Mouse (Mus musculus) cerebellum, adult 2 months (tissue): ENCODE measurements around the gene Zfp473. TPM values are rescaled to one million over a fixed set of nuclear protein-coding genes. Genes with fewer than 3 reads are reported as not detected.

Experiments
- DNase-seq, 2 experiments: peaks; one replicate each; pipeline ENCODE4 v3.0.0; 2021
- H3K27ac ChIP-seq: fragments of 200-500 bp; 2 replicates; pipeline ENCODE4 v1.5.1; 2012; ENCODE audit warnings: low read length, control low read depth, inconsistent platforms; ENCODE audit not compliant: insufficient read depth
- H3K27me3 ChIP-seq: fragments of 200-500 bp; 2 replicates; pipeline ENCODE4 v1.6.1; 2012; ENCODE audit warnings: inconsistent platforms, mild to moderate bottlenecking, low read length, moderate library complexity; ENCODE audit not compliant: control insufficient read depth, insufficient read depth
- H3K4me1 ChIP-seq: fragments of 200-500 bp; 2 replicates; pipeline ENCODE4 v1.6.1; 2011; ENCODE audit warnings: low read length; ENCODE audit not compliant: control insufficient read depth, insufficient read depth
- H3K4me3 ChIP-seq: fragments of 200-500 bp; replicated peaks from 2 replicates; pipeline ENCODE3; 2011; ENCODE audit warnings: mild to moderate bottlenecking, low read depth, low read length, control low read depth; ENCODE audit not compliant: insufficient read depth
- CTCF ChIP-seq: fragments of 200-500 bp; IDR thresholded peaks from 2 replicates; pipeline ENCODE4 v1.5.1; 2011; ENCODE audit warnings: low read depth, mild to moderate bottlenecking, control low read depth, low read length, moderate library complexity, borderline replicate concordance; ENCODE audit not compliant: insufficient read depth
- POLR2A ChIP-seq: fragments of 200-500 bp; IDR thresholded peaks from 2 replicates; pipeline ENCODE4 v1.6.1; 2011; ENCODE audit warnings: low read length, control low read depth, borderline replicate concordance; ENCODE audit not compliant: insufficient read depth
- WGBS: fragments of 180-500 bp; shearing (Covaris S2); methylation state at CpG from one replicate; pipeline ENCODE4 v1.1.7; 2018; 5-methylcytosine and 5-hydroxymethylcytosine counted together
- polyA plus RNA-seq: library from polyadenylated mRNA; depleted of rRNA; stranded (reverse); fragments of >200 nt; gene quantifications from 2 replicates; pipeline ENCODE4 v1.2.3, GENCODE M21; 2012

Zfp473 gene
- polyA plus RNA-seq, 1 experiment, result 0.79 TPM

DNA sequence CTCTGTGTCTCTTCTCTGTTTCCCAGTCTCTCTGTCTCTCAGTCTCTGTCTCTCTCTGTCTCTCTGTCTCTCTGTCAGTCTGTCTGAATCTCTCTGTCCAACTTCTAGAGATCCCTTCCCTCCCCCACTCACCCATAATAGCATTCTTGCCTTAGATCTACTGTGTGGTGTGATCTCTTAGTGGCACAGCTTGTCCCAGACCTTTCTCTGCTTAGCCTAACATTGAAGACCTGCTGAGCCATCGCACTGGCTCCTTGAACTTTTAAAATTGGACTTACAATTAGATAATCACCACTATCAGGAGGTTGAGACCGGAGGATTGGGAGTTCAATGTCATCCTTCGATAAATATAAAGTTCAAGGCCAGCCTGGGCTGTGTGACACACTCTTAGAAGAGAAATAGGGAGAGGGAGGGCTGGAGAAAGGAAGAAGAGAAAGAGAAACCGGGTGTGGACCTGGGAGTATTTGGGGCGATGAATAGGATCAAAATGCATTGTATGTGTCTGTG, 43.6 kb downstream of the Zfp473 start:
- no peak for DNase-seq
- TF ChIP-seq CTCF (no peak), POLR2A (no peak)
- Histone ChIP-seq H3K4me3 (no peak overlapping the region), H3K27me3 (no peaks in the 10 kb centered on the region), H3K27ac (no peak overlapping the region), H3K4me1 (no peaks in the 10 kb centered on the region)
- WGBS, result 88% methylated on average over 5 of the region's 5 CpGs

DNA sequence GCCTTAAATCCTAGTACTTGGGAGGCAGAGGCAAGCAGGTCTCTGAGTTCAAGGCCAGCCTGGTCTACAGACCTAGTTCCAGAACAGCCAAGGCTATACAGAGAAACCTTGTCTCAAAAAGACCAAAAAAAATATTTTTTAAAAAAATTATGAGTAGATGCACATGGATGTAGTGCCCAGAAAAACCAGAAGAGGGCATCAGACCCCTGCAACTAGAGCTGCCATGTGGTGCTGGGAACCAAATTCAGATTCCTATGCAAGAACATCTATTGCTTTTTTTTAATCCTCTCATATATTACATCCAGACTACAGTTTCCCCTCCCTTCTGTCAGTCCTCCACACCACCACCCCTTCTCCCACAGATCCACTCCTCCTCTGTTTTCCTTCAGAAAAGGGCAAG, 44.5 kb downstream of the Zfp473 start:
- no peak overlapping the region for H3K27ac ChIP-seq
- H3K4me1 ChIP-seq, result no peaks in the 10 kb centered on the region; the same call in 1 of the 2 replicates
- H3K4me3 ChIP-seq, result no peak overlapping the region
- no peak for DNase-seq
- no peak for TF ChIP-seq POLR2A
- no peak for TF ChIP-seq CTCF
- no peaks in the 10 kb centered on the region for H3K27me3 ChIP-seq

DNA sequence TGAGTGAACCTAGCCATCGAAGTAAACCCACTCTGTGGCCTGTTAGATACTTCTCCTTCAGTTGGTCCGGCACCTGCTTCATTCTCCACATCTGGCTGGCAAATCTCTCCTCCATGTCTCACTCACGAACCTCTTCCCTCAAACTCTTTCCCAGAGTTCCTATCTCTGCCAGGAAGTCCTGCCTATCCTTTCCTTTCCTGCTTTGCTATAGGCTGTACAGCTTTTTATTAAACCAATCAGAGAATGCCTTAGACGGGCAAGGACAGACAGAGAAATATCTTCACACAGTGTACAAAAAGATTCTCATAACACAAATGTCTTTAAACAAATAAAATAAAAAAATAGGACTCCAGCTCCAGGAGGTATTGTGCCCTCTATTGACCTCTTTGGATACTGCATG, 45.8 kb downstream of the Zfp473 start:
- TF ChIP-seq POLR2A, result no peak
- Histone ChIP-seq H3K4me3 (no peak overlapping the region), H3K27ac (no peak overlapping the region), H3K27me3 (no peaks in the 10 kb centered on the region), H3K4me1 (no peaks in the 10 kb centered on the region; the same call in 1 of the 2 replicates)
- no peak for DNase-seq
- WGBS, result 88% methylated on average over 4 of the region's 4 CpGs

DNA sequence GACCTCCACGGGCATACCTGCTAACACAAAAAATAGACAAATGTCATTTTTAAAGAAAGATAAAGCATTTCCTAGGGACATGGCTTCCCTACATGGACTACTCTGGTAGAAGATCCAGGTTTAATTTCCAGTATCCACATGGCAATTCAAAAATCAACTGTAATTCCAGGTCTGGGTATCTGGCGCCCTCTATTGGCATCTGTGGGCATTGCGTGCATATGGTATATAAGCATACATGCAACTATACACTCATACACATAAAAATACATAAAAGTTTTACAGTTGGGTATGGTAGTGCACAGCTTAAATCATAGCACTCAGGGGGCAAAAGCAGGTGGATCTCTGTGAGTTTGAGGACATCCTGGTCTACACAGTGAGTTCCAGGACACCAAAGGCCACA, 46.5 kb downstream of the Zfp473 start:
- H3K27ac ChIP-seq, result no peak overlapping the region
- peak in 1 of 2 experiments; percentile 62 for DNase-seq
- no peaks in the 10 kb centered on the region for H3K27me3 ChIP-seq
- TF ChIP-seq CTCF (peak; percentile 43; the same call in 1 of the 2 replicates), POLR2A (no peak)
- 59% methylated on average over 3 of the region's 3 CpGs for WGBS
- H3K4me1 ChIP-seq, result no peaks in the 10 kb centered on the region; the same call in 1 of the 2 replicates
- H3K4me3 ChIP-seq, result no peak overlapping the region

DNA sequence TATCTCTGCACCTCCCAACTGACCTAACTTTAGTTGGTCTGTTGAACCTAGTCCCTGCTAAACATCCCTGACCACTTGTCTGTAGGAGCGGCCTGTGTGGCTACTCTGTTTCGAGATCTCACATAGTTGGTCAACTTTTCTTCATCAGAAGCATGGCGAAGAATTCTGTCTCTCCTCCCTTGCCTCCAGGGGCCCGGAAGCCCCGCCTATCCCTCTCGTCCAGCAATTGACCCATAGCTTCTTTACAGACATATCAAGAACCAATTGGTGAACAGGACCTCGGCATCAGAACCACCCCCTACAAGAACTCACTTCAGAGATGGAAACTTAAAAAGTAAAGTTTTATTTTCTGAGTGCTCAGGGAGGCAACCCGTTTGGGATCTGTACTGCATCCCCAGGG, 47.9 kb downstream of the Zfp473 start:
- Histone ChIP-seq H3K4me3 (no peak overlapping the region), H3K27ac (no peak overlapping the region), H3K4me1 (no peaks in the 10 kb centered on the region; the same call in 1 of the 2 replicates), H3K27me3 (no peaks in the 10 kb centered on the region)
- TF ChIP-seq POLR2A (no peak), CTCF (no peak)
- 78% methylated on average over 8 of the region's 8 CpGs for WGBS
- no peak for DNase-seq

DNA sequence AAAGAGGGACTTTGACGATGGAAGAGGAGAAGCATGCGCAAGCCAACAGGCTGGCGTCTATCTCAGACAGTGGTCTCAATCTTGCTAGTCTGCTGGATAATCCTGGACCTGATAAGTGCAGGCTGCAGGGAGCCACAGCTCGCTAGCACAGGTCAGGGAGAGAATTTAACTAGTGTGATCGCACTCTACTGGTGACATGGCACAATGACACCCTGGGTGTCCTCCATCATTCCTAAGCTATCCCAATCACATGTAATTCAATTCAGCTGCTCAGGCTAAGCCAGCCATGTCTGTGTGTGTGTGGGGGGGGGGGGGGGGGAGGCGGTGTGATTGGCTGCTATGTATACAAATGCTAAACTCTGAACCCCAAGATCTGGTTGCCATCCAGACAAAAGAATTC, 48.9 kb downstream of the Zfp473 start:
- no peaks in the 10 kb centered on the region for H3K27me3 ChIP-seq
- H3K27ac ChIP-seq, result no peak overlapping the region
- peaks cover 7% of the 10 kb centered on the region for H3K4me1 ChIP-seq
- DNase-seq, result peak; percentile 76 to 78
- no peak overlapping the region for H3K4me3 ChIP-seq
- TF ChIP-seq CTCF, result peak; percentile 85
- no peak for TF ChIP-seq POLR2A
- WGBS, result 10% methylated on average over 6 of the region's 6 CpGs

DNA sequence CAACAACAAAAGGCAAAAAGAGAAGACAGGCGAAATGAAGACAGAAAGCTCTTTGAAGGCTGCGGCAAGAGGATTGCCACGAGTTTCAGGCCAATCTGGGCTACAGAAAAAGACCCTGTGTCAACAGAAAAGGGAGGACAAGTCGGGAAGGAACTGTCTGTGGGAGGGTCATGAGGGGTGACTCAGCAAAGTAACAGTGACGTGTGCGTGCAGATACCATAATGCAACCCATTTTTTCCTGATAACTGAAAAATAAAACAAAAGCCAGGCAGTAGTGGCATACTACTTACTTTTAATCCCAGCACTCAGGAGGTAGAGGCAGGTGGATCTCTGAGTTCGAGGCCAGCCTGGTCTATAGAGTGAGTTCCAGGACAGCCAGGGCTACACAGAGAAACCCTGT, 52.9 kb downstream of the Zfp473 start:
- no peak for TF ChIP-seq CTCF
- 84% methylated on average over 7 of the region's 7 CpGs for WGBS
- H3K4me3 ChIP-seq, result no peak overlapping the region
- DNase-seq, result no peak
- H3K27me3 ChIP-seq, result no peaks in the 10 kb centered on the region
- H3K4me1 ChIP-seq, result peaks cover 10% of the 10 kb centered on the region
- no peak overlapping the region for H3K27ac ChIP-seq

DNA sequence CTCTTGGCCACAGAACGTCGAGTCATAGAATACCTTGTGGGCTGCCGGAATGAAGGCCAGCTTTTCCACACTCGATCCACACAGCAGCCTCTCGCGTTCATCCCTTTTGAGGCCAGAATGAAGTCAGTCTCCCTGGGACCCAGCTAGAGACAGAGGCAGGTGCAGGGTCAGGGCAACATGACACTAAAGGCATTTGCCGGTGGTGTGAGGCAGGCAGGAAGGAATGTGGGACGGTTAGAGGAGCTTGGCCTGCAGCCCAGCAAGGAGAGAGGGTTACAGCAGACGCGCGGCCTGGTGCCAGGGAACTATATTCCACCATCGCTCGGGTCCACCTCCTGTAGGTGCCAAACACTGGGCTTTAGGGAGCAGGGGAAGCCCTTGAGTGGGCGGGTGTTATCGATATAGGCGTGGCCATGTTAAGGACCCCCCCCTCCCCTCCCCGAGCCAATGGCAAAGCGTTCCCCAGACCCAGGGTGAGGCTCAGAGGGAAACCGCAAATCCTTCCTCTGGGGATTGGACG, 53.6 kb downstream of the Zfp473 start:
- peak; percentile 78 to 81 for DNase-seq
- TF ChIP-seq CTCF (no peak), POLR2A (no peak)
- peaks cover 10% of the 10 kb centered on the region for H3K4me1 ChIP-seq
- no peak overlapping the region for H3K4me3 ChIP-seq
- no peak overlapping the region for H3K27ac ChIP-seq
- 15% methylated on average over 20 of the region's 20 CpGs for WGBS
- no peaks in the 10 kb centered on the region for H3K27me3 ChIP-seq

DNA sequence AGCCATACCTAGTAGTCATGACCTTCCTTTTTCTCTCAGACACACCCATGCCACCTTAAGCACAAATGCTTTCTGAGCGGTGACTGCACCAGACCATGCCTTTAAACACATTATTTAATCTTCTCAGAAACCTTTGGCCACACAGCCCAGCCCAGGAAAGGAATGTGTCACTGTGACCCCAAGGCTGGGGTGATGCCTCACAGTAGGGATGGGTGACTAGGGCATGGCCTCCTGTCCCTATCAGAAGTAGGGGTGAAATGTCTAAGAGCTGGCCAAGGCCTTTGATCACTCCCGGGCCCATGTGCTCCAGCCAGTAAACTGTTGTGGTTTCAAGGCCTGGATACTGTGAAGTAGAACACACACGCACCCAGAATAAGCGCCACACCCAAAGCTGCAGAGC, 55.6 kb downstream of the Zfp473 start:
- DNase-seq, result no peak
- peaks cover 10% of the 10 kb centered on the region for H3K4me1 ChIP-seq
- no peak overlapping the region for H3K4me3 ChIP-seq
- no peak for TF ChIP-seq CTCF
- TF ChIP-seq POLR2A, result no peak
- no peaks in the 10 kb centered on the region for H3K27me3 ChIP-seq
- 95% methylated on average over 4 of the region's 4 CpGs for WGBS
- no peak overlapping the region for H3K27ac ChIP-seq
